Mouse (Mus musculus) heart, adult 9 months (tissue): ENCODE measurements around the gene Pip5kl1.

ENCODE experiments used
- DNase-seq, 2 experiments: peaks; one replicate each; pipeline ENCODE4 v3.0.0; 2022; ENCODE audit warnings: low spot score in 2 of 2

Pip5kl1 gene

DNA sequence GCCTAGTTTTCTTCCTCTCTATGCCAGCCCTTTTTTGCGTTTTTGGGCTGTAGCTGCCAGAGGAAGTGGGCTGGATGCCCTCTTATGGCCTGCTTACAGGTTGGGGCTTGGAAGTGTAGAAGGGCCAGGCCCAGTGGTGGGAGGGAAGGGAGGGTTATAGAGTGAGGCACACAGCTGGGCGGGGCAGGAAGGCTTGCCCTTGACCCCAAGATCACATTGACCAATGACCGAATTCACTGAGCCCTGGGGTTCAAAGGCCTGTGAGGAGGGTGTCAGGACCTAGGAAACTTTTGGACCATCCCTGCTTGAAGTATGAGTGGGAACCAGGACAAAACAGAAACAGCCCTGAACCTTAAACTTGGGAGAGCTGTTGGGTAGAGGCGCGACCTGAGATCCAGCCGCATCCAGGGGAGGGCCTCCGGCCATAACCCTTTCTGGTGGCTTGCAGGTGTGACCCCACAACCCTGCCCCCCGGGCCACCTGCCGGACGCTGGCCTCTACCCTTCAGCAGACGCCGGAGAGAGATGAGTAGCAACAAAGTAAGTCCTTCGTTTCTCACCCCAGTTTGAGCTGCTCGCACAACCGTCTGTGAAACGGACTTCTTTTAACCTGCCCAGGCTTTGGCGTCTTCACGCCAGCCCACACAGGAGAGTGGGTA, 34.3 kb downstream of the Pip5kl1 start:
- no peak for DNase-seq

DNA sequence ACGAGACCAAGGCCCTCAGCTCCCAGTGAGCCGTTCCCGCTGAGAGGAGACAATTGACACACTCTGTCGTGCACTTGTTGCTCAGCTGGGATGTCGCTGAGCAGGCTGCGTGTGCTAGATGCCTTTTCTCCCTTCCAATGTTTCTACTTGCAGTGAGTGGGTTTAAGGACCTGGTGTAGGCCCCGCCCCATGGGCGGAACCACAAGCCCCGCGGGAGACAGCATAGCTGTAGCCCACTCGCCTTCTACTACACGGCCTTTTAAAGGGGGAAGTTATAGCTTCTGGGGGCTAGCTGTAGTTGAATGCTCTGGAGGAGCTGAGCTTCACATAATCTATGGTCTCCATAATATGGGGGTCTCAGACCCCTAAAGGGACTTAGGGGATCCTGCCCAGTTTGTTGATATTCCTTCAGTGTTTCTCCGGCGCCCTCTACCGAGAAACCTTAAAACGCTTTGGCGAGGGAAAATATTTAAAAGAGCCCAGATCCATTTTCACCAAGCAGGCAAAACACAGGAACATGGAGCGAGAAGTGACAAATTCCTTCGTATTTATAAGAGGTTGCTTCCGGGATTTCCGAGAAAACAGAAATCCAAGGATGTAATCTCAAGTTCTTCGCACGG, 36.1 kb downstream of the Pip5kl1 start:
- peak in 1 of 2 experiments; percentile 60 for DNase-seq

DNA sequence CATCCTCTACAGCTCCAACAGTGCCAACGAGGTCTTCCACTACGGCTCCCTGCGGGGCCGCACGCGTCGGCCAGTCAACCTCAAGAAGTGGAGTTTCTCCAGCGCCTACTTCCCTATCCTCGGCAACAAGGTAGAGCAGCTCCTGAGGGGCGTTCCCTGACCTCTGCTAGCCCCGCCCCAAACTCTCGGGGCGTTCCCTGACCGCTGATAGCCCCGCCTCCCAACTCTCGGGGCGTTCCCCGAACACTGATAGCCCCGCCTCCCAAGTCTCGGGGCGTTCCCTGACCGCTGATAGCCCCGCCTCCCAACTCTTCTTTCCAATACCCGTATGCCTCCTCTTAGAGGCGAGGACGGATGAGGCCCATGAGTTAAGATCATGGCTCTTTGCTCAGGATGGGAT, 37.7 kb downstream of the Pip5kl1 start:
- no peak for DNase-seq

DNA sequence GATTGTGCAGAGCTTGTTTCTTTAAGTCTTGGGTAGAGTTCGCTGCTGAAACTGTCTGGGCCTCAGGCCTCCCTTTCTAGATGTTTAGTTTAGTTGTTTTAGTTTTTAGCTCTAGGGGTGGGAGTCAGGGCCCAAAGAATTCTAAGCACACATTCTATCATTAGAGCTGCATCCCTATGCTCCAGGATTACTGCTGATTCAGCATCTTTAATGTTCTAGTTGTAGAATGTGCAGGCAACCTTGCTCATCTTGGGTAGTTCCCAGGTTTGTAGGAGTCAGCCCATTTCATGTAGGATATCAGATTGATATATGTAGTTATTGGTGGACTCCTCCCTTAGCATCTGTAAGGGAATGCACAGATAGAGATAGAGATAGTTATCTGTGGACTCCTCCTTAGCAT, 42.5 kb downstream of the Pip5kl1 start:
- DNase-seq: no peak

DNA sequence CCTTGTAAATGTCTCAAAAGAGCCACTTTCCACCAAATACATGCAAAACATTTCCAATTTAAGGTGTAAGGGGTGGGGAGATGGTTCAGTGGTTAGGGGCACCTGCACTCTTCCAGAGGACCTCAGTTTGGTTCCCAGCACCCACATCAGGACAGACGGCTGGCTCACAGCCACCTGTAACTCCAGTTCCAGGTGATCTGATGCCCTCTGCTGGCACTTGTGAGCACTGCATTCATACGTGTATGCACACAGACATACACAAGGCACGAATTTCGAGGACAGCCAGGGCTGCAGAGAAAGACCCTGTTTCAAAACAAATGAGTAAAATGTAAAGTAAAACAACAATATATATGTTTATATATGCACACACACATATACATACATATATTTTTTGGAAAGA, 43.0 kb downstream of the Pip5kl1 start:
- no peak for DNase-seq

DNA sequence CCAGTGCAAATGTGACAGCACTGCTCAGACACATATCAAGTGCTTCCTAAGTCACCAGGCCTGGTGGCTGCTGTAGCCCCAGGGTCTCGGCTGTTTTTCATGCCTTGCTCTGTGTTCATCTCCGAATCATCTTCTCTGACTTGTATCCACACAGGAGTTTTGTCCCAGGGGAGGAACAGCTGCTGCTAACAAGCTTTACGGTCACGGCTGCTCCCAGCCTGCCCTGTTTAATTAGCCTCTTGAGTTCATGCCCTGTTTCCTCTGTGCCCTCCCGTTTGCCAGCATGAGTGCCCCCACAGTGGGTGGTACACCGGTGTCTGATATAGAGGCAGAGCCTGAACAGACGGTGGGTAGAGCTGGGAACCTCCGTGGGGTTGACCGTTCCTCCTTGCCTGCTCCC, 43.5 kb downstream of the Pip5kl1 start:
- no peak for DNase-seq

DNA sequence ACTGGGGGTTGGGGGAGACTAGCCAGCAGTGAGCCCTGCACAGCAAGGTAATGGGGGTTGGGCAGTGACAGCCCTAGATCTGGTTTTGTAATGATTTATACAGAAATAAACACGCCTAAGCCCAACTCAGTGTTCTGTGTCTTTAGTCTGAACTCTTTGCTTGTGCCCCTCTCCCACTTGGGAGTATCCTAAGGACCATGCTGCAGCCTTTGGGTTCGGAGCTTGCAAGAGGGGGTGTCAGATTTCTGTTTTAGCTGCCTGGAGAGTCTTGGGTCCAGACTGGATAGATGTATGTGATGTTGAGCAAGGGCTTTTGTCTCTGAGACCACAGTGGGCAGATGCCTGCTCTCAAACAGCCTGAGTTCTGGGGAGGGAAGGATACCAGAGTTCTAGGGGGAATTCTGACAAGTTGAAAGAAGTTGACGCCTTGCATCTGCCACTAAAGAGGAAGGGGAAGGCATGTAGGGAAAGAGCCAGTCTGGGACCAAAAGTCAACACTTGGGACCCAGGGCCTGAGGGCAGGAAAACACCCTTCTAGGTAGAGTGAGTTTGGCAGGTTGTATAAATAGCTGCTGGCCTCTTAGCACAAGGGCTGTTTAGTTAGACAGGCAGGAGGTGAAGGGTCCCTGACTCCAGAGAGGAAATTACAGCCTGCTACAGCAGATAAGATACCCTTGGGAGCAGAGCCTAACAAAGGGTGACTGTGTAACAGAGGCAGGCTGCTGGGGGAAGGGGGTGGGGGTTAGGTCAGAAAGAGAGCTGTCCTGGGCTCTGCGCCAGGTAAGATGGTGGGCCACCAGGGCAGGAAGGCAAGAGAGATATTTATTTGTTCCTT, 46.3 kb downstream of the Pip5kl1 start:
- DNase-seq: peak; percentile 86 to 94

DNA sequence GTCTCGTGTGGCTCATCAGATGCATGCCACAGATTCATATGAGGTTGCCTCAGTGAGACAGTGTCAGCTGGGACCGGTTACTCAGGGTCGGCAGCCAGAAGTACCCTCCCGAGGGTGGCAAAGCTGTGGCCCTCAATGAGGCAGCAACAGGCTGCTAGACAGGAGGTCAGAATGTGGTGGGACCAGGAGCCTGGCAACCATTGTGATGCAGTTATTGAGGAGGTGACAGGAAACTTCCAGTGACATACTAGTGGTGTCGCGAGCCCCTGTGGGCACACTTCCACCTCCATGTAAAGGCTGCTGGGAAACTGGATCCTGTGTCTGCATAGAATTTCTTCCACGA, 46.9 kb downstream of the Pip5kl1 start, which contains the start of gene Ak1:
Gene Ak1 (plus strand): TSS at position 242 of the 343 bp plus-strand sequence.
- no peak for DNase-seq

DNA sequence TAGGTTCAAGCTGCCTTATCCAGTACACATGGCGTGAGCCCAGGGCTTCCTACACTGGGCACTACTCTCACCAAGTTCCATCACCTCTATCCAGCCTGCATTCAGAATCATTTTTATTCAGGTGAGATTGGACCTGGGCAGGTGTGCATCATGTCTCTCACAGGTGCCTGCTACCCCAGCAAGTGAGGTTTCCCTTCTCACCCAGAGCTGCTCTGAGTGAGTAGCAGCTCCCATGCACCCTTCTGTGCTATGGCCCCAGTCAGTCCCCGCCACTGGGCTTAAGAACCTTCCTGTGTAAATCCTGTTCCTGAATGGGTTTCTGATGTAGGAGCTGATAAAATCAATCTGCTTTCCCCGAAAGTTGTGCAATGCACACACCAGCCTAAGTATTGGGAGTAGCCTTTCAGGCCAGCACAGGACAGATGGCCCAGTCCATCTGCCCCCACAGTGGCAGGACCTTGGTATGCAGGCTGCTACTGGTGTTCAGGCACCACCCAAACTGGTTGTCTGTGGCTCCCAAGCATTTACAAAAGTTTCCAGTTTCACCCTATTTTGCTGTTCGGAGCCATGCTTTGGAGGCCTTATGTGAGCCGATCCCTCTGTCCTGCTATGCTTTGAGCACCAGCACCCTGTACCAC, 49.6 kb downstream of the Pip5kl1 start:
- no peak for DNase-seq

DNA sequence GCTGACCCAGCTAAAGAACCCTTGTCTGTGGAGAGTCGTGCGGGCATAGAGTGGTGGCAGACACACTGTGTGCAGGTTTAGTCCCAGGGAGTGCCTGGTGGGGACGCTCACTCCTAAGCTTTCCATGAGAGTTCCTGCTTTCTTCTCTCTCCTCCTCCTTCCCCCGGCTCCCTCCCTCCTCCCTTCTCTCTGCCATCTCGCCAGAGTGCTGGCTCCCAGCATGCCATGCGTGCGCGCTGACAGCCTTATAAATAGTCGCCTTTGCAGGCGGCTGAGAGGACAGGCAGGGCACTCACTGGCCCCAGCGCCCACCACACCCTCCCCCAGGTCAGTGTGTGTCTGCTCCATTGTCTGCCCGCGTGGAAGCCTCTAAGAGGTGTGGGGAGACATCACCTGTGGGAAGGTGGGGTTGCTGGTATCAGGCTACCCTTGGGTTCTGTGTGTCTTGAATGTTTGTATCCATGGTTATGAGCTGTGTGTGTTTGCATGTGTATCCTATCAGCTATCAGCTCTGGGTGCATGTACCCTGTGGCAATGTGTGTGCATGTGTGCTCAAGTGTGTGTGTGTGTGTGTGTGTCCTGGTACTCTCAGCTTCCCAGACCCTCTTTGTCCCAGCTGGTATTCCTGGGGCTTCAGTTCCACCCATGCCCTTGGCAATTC, 50.7 kb downstream of the Pip5kl1 start:
- peak; percentile 75 to 83 for DNase-seq

DNA sequence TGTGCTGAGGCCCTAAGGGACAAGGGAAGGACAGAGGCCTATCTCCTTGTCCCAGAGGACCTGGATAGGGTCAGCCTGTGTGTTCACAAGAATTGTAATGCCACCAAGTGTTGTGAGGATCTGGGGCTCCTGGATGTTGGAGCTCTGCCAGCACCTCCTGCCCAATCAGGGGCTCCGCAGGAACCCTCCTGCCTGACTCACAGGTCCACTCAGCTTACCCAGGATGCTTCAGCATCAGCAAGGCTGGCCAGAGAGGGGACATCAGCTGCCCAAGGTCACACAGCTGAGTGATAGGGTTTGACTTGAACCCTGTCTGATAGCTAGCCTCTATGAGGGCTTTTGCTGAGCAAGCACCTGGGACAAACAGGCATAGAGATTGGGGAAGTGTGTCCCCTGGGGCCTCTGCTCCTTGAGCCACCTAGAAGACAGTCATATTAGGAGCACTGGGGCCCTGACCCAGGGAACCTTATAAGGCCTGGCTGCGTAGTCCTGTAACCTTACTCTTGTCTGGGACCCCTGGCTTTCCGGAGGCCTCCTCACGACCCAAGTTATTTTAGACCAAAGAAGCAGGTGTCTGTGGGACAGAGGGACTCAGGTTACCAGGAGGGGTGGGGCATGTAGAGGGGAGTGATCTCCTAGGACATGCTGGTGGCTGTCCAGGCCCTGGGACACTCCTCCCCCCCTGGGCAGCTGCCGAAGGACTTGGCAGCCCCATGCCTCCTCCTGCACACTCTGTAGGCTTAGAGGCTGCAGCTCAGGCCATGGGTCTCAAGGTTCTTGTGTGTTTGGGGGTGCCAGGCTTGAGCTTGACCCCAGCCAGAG, 51.5 kb downstream of the Pip5kl1 start:
- DNase-seq: peak; percentile 81 to 83

DNA sequence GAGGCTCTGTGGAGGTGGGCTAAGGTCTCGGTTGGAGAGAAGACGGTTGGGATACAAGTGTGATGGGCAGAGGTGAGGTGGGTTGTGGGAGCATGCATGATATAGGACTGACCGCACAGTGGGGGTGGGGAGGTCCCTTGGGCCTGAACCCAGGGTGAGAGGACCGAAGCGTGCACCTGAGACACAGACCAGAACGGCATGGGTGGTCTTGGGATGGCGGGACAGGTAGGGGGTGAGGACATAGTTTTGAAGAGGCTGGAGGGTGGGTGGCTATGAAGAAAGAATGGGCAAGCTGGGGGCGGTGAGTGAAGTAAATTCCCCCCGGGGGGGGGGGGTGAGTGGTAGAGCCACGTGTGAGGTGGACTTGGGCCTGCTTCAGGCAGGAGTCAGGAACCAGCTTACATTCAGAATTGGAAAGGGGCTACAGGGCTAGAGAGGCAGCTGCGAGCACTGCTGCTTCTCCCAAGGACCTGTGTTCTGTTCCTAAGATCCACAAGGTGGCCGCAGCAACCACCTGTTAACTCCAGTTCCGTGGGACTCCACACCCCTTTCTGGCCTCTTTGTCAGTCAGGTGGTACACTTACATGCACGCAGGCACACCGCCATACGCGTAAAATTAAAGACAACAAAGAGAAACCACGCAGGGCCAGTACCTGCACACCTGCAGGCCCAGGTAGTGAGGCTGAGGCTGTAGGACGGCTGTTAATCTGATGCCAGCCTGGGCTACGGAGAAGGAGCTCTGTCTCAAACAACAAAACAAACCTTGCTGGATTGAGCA, 52.9 kb downstream of the Pip5kl1 start:
- no peak for DNase-seq

DNA sequence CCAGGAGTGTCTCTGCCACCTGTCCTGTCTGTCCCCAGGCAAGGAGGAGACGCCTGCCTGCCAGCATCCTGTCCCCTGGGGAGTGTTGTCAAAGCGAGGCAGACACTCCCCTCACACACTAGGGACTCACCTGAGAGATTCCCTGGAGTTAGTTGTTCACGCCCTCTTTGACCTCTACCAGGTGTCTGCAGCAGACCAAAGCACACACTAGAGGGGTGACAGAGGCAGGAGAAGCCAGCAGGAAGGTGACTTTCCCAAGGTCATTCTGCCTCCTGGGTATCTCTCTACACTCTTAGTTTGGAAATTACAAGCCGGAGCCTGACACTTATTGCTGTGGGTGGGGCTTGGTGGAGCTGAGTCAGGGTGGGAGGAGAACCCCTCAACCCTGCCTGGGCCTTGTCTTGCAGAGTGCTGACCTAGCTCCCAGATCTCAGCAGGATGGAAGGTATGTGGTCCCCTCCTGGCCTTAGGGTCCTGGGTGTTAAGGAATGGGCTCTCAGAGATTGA, 53.5 kb downstream of the Pip5kl1 start:
- DNase-seq: peak in 1 of 2 experiments; percentile 28

DNA sequence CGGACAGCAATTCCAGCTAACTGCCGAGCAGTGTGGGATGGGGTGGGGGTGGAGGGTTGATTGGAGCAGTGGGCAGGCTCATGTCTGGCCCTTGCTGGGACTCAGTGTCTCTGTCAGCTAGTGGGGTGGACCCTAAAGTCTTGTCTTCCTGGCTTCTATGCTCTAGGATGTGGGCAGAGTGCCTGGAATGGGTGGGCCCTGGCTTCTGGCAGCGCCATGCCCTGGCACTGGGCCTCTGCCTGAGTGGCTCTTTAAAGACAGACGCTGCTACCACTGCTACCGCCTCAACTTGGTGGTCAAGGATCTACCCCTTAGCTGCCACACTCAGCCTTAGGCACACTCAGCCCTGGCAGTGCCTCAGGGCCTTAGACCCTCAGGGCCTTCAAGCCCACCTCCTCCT, 54.1 kb downstream of the Pip5kl1 start:
- DNase-seq: peak; percentile 84 to 90

DNA sequence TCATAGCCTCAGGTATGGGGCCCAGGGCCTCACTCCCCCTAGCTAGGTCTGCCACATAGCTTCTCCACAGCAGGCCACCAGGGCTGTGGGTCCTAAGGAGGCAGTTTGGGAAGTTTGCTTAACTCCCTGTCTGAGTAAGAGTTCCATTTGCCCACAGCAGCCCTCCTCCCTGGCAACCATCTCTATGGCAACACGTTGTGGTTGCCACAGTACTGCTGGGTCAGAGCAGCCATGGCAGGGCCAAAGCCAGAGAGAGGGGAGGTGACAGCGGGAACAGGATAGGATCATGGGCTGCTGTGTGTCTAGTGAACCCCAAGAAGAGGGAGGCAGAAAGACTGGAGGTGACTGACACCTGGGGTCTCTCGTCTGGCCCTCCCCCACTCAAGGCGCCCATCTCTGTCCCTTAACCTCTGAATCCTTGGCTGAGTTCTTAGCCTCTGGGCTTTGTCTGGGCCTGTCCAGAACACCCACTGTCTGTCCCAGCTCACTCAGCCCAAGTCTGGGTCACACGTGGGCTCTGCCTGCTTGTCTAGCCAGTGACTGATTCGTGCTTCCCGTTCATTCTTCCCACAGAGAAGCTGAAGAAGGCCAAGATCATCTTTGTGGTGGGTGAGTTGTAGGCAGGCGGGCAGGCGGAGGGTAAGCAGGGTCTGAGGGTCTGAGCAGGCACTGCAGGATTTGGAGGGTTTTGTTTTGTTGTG, 54.8 kb downstream of the Pip5kl1 start:
- peak in 1 of 2 experiments; percentile 57 for DNase-seq

DNA sequence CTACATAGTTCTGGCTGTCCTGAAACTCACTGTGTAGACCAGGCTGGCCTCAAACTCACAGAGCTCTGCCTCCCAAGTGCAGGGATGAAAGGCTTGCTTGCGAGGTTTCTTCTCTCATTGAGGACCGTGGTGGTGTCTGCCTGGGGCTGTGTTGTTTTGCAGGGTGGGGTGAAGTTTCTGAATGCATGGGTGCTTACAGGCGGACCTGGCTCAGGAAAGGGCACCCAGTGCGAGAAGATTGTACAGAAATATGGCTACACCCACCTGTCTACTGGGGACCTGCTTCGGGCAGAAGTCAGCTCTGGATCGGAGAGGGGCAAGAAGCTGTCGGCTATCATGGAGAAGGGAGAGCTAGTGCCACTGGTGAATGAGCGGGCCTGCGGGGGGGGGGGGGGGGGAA, 55.4 kb downstream of the Pip5kl1 start:
- DNase-seq: no peak

DNA sequence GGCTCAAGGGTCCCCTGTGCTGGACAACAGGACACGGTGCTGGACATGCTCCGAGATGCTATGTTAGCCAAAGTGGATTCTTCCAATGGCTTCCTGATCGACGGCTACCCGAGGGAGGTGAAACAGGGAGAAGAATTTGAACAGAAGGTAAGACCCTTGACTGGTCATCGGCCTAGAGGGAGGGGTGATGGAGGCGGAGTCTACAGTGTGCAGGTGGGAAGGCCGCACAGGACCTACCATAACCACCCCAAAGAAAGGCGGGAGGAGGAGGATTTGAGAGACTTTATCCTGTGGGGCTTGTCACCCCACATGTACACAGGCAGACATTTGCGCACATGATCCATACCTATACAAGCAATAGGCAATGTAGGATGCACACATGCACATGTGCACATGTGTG, 56.4 kb downstream of the Pip5kl1 start:
- DNase-seq: no peak

DNA sequence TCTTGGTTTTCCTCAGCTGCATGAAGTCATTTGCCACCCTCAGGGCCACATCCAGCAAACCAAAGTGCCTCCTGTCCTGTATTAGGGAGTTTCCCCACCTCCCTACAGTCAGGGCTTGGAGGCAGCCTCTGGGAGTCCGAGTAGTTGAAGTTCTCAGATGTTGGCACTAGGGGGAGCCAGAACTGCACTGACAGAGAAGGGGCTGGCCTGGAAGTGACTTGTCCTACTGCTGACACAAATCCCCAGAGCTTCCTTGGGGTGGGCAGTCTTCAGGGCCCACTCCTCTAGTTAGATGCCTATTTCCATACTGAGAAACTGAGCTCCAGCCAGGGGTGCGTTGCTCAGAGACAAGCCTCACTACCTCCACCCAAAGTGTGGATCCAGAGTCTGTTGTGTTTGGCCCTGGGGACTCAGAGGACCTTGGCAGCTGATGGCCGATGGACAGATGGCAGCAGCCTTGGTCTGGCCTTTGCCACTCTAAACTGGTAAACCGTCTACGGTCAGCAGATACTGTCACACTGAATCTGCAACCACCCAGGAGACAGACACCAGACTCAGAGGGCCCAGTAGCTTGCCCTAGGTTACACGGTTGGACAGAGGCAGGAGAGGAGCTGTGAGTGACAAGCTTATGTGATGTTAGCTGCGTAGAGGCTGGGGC, 57.3 kb downstream of the Pip5kl1 start:
- DNase-seq: peak; percentile 75 to 81
